In genomic region chr9:36727034-36727755, GRCm38 (mm10) we compare ENCODE assay signal across 8 mouse cellular contexts. TPM values are rescaled to one million over a fixed set of nuclear protein-coding genes. Genes with fewer than 3 reads are reported as not detected.
DNase-seq lines count a peak whose midpoint lies in the region; ATAC-seq and TF ChIP-seq lines count a peak whose summit lies in the region.

Gene Chek1 (minus strand): TSS chr9:36727065.

- H3K4me3 ChIP-seq in heart, embryonic 14.5 days (ENCODE audit: control insufficient read depth in 1 of 2, insufficient read depth in 1 of 2, low read depth in 1 of 2, low read length in 2 of 2), result peak within 1 kb of the TSS; percentile 59 to 85
- H3K4me3 ChIP-seq in ES-E14 (ENCODE audit: insufficient read depth in 1 of 2, low read depth in 1 of 2, low read length in 2 of 2, poor library complexity in 1 of 2, severe bottlenecking in 1 of 2), result peak within 1 kb of the TSS; percentile 81 to 83
- H3K4me3 ChIP-seq in embryonic facial prominence, embryonic 14.5 days (ENCODE audit: low read depth, low read length), result peak within 1 kb of the TSS; percentile 72
- peak within 1 kb of the TSS; percentile 55 for H3K4me3 ChIP-seq in intestine, embryonic 15.5 days (replicated peaks)
- H3K4me3 ChIP-seq in neural tube, embryonic 12.5 days, result peak within 1 kb of the TSS; percentile 67

- H3K36me3 ChIP-seq in heart, embryonic 14.5 days (ENCODE audit: control insufficient read depth, insufficient read depth, low read length), result peaks cover 44% of the 10 kb centered on the region
- H3K36me3 ChIP-seq in ES-E14 (ENCODE audit: control insufficient read depth, insufficient read depth, low read length, poor library complexity, severe bottlenecking), result peaks cover 2% of the 10 kb centered on the region
- peaks cover 39% of the 10 kb centered on the region for H3K36me3 ChIP-seq in embryonic facial prominence, embryonic 14.5 days (ENCODE audit: control insufficient read depth, insufficient read depth, low read length)
- H3K36me3 ChIP-seq in intestine, embryonic 15.5 days, result peaks cover 6% of the 10 kb centered on the region; the same call in 1 of the 2 replicates
- H3K36me3 ChIP-seq in neural tube, embryonic 12.5 days, result peaks cover 4% of the 10 kb centered on the region; the same call in 1 of the 2 replicates

- WGBS in heart, embryonic 14.5 days, result 2% methylated on average over 12 of the region's 12 CpGs
- 4% methylated on average over 12 of the region's 12 CpGs for WGBS in embryonic facial prominence, embryonic 14.5 days
- WGBS in intestine, embryonic 15.5 days, result 4% methylated on average over 12 of the region's 12 CpGs
- 7% methylated on average over 12 of the region's 12 CpGs for WGBS in neural tube, embryonic 12.5 days

- peak within 1 kb of the TSS; percentile 79 for H3K9ac ChIP-seq in heart, embryonic 14.5 days (ENCODE audit: low read length)
- H3K9ac ChIP-seq in ES-E14 (ENCODE audit: insufficient read depth, low read depth, low read length, poor library complexity, severe bottlenecking), result peak within 1 kb of the TSS; percentile 94
- H3K9ac ChIP-seq in embryonic facial prominence, embryonic 14.5 days (ENCODE audit: low read depth, low read length), result peak within 1 kb of the TSS; percentile 81
- H3K9ac ChIP-seq in intestine, embryonic 15.5 days, result peak within 1 kb of the TSS; percentile 55
- H3K9ac ChIP-seq in neural tube, embryonic 12.5 days, result peak within 1 kb of the TSS; percentile 60

- H3K27ac ChIP-seq in heart, embryonic 14.5 days (replicated peaks in 1 of 2; ENCODE audit: control insufficient read depth in 1 of 2, insufficient read depth in 1 of 2, low read depth in 2 of 2, low read length in 2 of 2), result peak within 1 kb of the TSS; percentile 71 to 80
- H3K27ac ChIP-seq in ES-E14 (ENCODE audit: insufficient read depth, low read depth, low read length, poor library complexity, severe bottlenecking), result peak within 1 kb of the TSS; percentile 93
- H3K27ac ChIP-seq in embryonic facial prominence, embryonic 14.5 days (replicated peaks; ENCODE audit: low read depth, low read length), result peak within 1 kb of the TSS; percentile 89
- peak within 1 kb of the TSS; percentile 84 for H3K27ac ChIP-seq in intestine, embryonic 15.5 days
- H3K27ac ChIP-seq in neural tube, embryonic 12.5 days, result peak within 1 kb of the TSS; percentile 64; the same call in 1 of the 2 replicates

- H3K27me3 ChIP-seq in heart, embryonic 14.5 days (ENCODE audit: control insufficient read depth, insufficient read depth, low read length), result no peaks in the 10 kb centered on the region
- no peaks in the 10 kb centered on the region for H3K27me3 ChIP-seq in embryonic facial prominence, embryonic 14.5 days (replicated peaks; ENCODE audit: control insufficient read depth, insufficient read depth, low read length)
- H3K27me3 ChIP-seq in intestine, embryonic 15.5 days (replicated peaks), result no peaks in the 10 kb centered on the region
- no peaks in the 10 kb centered on the region for H3K27me3 ChIP-seq in neural tube, embryonic 12.5 days (replicated peaks)

- H3K4me1 ChIP-seq in heart, embryonic 14.5 days (ENCODE audit: control insufficient read depth in 2 of 2, insufficient read depth in 2 of 2, low read length in 2 of 2), result peaks cover 2 to 13% of the 10 kb centered on the region in 2 experiments; a peak in 1 of 4 replicates
- peaks cover 0 to 4% of the 10 kb centered on the region in 2 experiments; a peak in 1 of 4 replicates for H3K4me1 ChIP-seq in ES-E14 (ENCODE audit: control insufficient read depth in 2 of 2, insufficient read depth in 2 of 2, low read length in 2 of 2, poor library complexity in 1 of 2)
- peaks cover 7% of the 10 kb centered on the region; the same call in 1 of the 2 replicates for H3K4me1 ChIP-seq in embryonic facial prominence, embryonic 14.5 days (ENCODE audit: control insufficient read depth, insufficient read depth, low read length)
- H3K4me1 ChIP-seq in intestine, embryonic 15.5 days (replicated peaks), result 0 out of 2 replicates have a peak, but pooled peaks cover 3% of the 10 kb centered on the region
- peaks cover 12% of the 10 kb centered on the region for H3K4me1 ChIP-seq in neural tube, embryonic 12.5 days

- in situ Hi-C loops in ES-E14 (cut with MboI; ENCODE audit: low sequenced_read_pairs in 2 of 2, unreplicated experiment in 2 of 2), result no loop called here

- 0 out of 2 replicates have a peak, but pooled peaks have one; percentile 13 for ATAC-seq in heart, embryonic 14.5 days (ENCODE audit: insufficient number of reproducible peaks, insufficient read depth, low FRiP score, low read depth)
- no peak for ATAC-seq in embryonic facial prominence, embryonic 14.5 days (ENCODE audit: low read depth)
- peak; percentile 31; the same call in 1 of the 2 replicates for ATAC-seq in intestine, embryonic 15.5 days
- no peak for ATAC-seq in neural tube, embryonic 12.5 days (ENCODE audit: low FRiP score, low read depth)

- H3K4me2 ChIP-seq in heart, embryonic 14.5 days (ENCODE audit: low read length), result peak within 1 kb of the TSS; percentile 84
- peak within 1 kb of the TSS; percentile 88 for H3K4me2 ChIP-seq in embryonic facial prominence, embryonic 14.5 days (ENCODE audit: low read depth, low read length)
- peak within 1 kb of the TSS; percentile 80 for H3K4me2 ChIP-seq in intestine, embryonic 15.5 days (replicated peaks)
- peak within 1 kb of the TSS; percentile 98 for H3K4me2 ChIP-seq in neural tube, embryonic 12.5 days (replicated peaks)

- H3K9me3 ChIP-seq in heart, embryonic 14.5 days (ENCODE audit: control insufficient read depth, low read length), result no peaks in the 10 kb centered on the region
- H3K9me3 ChIP-seq in ES-E14 (ENCODE audit: control insufficient read depth, insufficient read depth, low read depth, low read length), result no peaks in the 10 kb centered on the region
- no peaks in the 10 kb centered on the region for H3K9me3 ChIP-seq in embryonic facial prominence, embryonic 14.5 days (ENCODE audit: control insufficient read depth, low read length)
- H3K9me3 ChIP-seq in intestine, embryonic 15.5 days, result no peaks in the 10 kb centered on the region
- no peaks in the 10 kb centered on the region for H3K9me3 ChIP-seq in neural tube, embryonic 12.5 days

- DNase-seq in heart, adult 18-20 months, result no peak
- no peak for DNase-seq in ES-E14 (ENCODE audit: low read depth, low spot score)
- no peak for DNase-seq in embryonic facial prominence, embryonic 14.5 days (ENCODE audit: low spot score)
- no peak for DNase-seq in gastrocnemius, adult 8-10 months (ENCODE audit: low spot score in 2 of 2)
- DNase-seq in layer of hippocampus, postnatal 25 days (ENCODE audit: extremely low spot score in 1 of 2, low spot score in 1 of 2), result no peak

TF ChIP-seq in ES-E14, 5 proteins besides CTCF, POLR2A, EP300 and RAD21:
- peak; percentile 87 for TF ChIP-seq ZNF384 (IDR thresholded peaks at IDR 0.05; ENCODE audit: low read depth, low read length)
- no peak for TF ChIP-seq MAFK (IDR thresholded peaks at IDR 0.05; ENCODE audit: insufficient read depth, low read depth, low read length)

RNA-seq across cellular contexts. Expression of gene Chek1, which starts in this region (rescaled TPM):
- 20.1 and 20.3 TPM in 2 replicates for polyA plus RNA-seq in heart, embryonic 14.5 days (2014; fragmentation: Nextera tagmentation; extraction: Ambion mirVana)
- 1 to 10 TPM; 1.5 to 2.0 TPM for total RNA-seq in heart, adult 18-20 months (2021)
- 26.4 and 37.5 TPM in 2 replicates for total RNA-seq in ES-E14 (2012; rRNA removed)
- polyA plus RNA-seq in embryonic facial prominence, embryonic 14.5 days (2014; fragmentation: Nextera tagmentation; extraction: Ambion mirVana), result 29.8 and 33.0 TPM in 2 replicates
- polyA plus RNA-seq in intestine, embryonic 15.5 days (2015; fragmentation: Nextera tagmentation; extraction: Ambion mirVana), result 24.6 and 30.1 TPM in 2 replicates
- 27.2 and 30.1 TPM in 2 replicates for polyA plus RNA-seq in neural tube, embryonic 12.5 days (2016; fragmentation: Nextera tagmentation; extraction: Ambion mirVana)
- total RNA-seq in gastrocnemius, adult 8-10 months (2022), result 1 to 10 TPM in 1 of 4 experiments, under 1 TPM in 3; 0.19 to 2.0 (median 0.35) TPM
- total RNA-seq in layer of hippocampus, postnatal 25 days (2021), result 1 to 10 TPM; 2.1 TPM

Comparison
In these comparisons a context has a peak if more than half of its experiments do, and no peak if none do; other contexts are left out.
1. ATAC-seq: peak in heart, embryonic 14.5 days (single experiment) and intestine, embryonic 15.5 days (single experiment); none in embryonic facial prominence, embryonic 14.5 days (single experiment) and neural tube, embryonic 12.5 days (single experiment).
2. Peak in every context shown above with its lines, with median percentiles within 50 percentile points of each other: H3K27ac ChIP-seq, H3K4me2 ChIP-seq, H3K4me3 ChIP-seq and H3K9ac ChIP-seq.